Mouse (Mus musculus) midbrain, embryonic 11.5 days (tissue): Measurements from ENCODE around the gene Aoc3. TPM values are rescaled to one million over a fixed set of nuclear protein-coding genes. Genes with fewer than 3 reads are reported as not detected.
"Not testable (repeated sequence)": the region's sequence is repeated elsewhere in the genome, so short reads cannot be mapped to it uniquely, and the experiment has no call there.

Source experiments
- ATAC-seq: fragments of 200-750 bp; cut with Nextera tagmentation; 2 replicates; pipeline ENCODE4 v1.8.0; 2017; ENCODE audit warnings: moderate TSS enrichment, moderate library complexity; ENCODE audit not compliant: low FRiP score
- DNase-seq: peaks from one replicate; pipeline ENCODE4 v3.0.0; 2015; ENCODE audit warnings: low spot score; ENCODE audit errors: missing footprints
- H3K27ac ChIP-seq: fragments of 300-500 bp; sonication (generic); 2 replicates; pipeline ENCODE4 v1.5.1; 2014; ENCODE audit warnings: low read depth, low read length
- H3K27me3 ChIP-seq: fragments of 300-500 bp; sonication (generic); 2 replicates; pipeline ENCODE4 v1.6.1; 2014; ENCODE audit warnings: mild to moderate bottlenecking, low read length, moderate library complexity, mixed read lengths; ENCODE audit not compliant: control insufficient read depth, insufficient read depth
- H3K36me3 ChIP-seq: fragments of 300-500 bp; sonication (generic); 2 replicates; pipeline ENCODE4 v1.6.1; 2014; ENCODE audit warnings: mild to moderate bottlenecking, low read length, moderate library complexity, mixed read lengths; ENCODE audit not compliant: control insufficient read depth, insufficient read depth
- H3K4me1 ChIP-seq: fragments of 300-500 bp; sonication (generic); 2 replicates; pipeline ENCODE4 v1.6.1; 2014; ENCODE audit warnings: low read length; ENCODE audit not compliant: control insufficient read depth, insufficient read depth
- H3K4me2 ChIP-seq: fragments of 300-500 bp; sonication (generic); 2 replicates; pipeline ENCODE4 v1.6.1; 2014; ENCODE audit warnings: mild to moderate bottlenecking, moderate library complexity
- H3K4me3 ChIP-seq: fragments of 300-500 bp; sonication (generic); 2 replicates; pipeline ENCODE4 v1.5.1; 2014; ENCODE audit warnings: low read depth, low read length
- H3K9ac ChIP-seq: fragments of 300-500 bp; sonication (generic); 2 replicates; pipeline ENCODE4 v1.6.1; 2014; ENCODE audit warnings: low read length
- H3K9me3 ChIP-seq: fragments of 300-500 bp; sonication (generic); 2 replicates; pipeline ENCODE4 v1.6.1; 2016; ENCODE audit warnings: low read length; ENCODE audit not compliant: control insufficient read depth
- WGBS: fragments of 180-500 bp; shearing (Covaris S2); extraction: QIAGEN DNeasy Blood & Tissue Kit; methylation state at CpG from one replicate; pipeline ENCODE4 v1.1.7; 2014; 5-methylcytosine and 5-hydroxymethylcytosine counted together
- microRNA-seq: library from miRNA; unstranded; fragments of <30 nt; microRNA quantifications from one replicate; pipeline ENCODE4, GENCODE M21; 2017
- polyA plus RNA-seq: library from polyadenylated mRNA; unstranded; fragments of >200 nt; fragmentation: Nextera tagmentation; extraction: Ambion mirVana; gene quantifications from 2 replicates; pipeline ENCODE4 v1.2.1, GENCODE M21; 2014

Gene Aoc3
- polyA plus RNA-seq, 1 experiment from 2014 or later: not detected

DNA sequence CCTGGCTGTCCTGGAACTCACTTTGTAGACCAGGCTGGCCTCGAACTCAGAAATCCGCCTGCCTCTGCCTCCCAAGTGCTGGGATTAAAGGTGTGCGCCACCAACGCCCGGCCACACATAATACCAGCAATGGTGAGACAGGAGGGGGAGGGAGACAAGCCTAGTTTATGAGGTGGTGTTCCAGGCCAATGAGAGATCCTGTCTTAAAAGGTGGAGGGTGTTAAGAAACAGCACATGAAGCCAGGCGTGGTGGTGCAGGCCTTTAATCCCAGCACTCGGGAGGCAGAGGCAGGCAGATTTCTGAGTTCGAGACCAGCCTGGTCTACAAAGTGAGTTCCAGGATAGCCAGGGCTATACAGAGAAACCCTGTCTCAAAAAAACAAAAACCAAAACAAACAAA lies 47.8 kb downstream of the Aoc3 start:
- H3K9me3 ChIP-seq, H3K4me1 ChIP-seq, H3K4me2 ChIP-seq, H3K9ac ChIP-seq, H3K36me3 ChIP-seq, H3K27ac ChIP-seq, H3K27me3 ChIP-seq, ATAC-seq, H3K4me3 ChIP-seq, DNase-seq: not testable (repeated sequence)
- 95% methylated on average over 6 of the region's 8 CpGs for WGBS

DNA sequence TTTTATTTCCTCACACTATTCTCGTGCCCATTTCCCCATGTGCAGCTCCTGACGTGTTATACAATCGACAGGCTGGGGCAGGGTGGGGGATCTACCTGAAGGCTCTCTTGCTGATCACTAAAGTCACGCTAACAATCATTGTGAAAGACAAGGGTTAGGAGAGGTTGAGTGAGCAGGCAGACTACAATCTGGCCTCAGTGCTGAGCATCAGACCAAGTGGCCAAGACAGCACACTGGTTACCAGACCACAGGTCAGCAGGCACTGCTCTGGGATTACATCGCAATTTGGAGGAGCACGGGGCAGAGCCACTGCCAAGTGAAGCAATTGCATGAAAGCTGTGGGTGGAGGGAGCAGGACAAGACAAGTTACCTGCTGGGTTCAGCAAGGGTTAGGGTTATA lies 48.5 kb downstream of the Aoc3 start:
- no peaks in the 10 kb centered on the region for H3K9me3 ChIP-seq
- no peak overlapping the region for H3K4me2 ChIP-seq
- no peak overlapping the region for H3K27ac ChIP-seq
- no peaks in the 10 kb centered on the region for H3K4me1 ChIP-seq
- H3K27me3 ChIP-seq: no peaks in the 10 kb centered on the region
- WGBS: 85% methylated on average over 6 of the region's 6 CpGs
- ATAC-seq (no peak), DNase-seq (no peak)
- no peaks in the 10 kb centered on the region for H3K36me3 ChIP-seq
- no peak overlapping the region for H3K9ac ChIP-seq
- H3K4me3 ChIP-seq: no peak overlapping the region

DNA sequence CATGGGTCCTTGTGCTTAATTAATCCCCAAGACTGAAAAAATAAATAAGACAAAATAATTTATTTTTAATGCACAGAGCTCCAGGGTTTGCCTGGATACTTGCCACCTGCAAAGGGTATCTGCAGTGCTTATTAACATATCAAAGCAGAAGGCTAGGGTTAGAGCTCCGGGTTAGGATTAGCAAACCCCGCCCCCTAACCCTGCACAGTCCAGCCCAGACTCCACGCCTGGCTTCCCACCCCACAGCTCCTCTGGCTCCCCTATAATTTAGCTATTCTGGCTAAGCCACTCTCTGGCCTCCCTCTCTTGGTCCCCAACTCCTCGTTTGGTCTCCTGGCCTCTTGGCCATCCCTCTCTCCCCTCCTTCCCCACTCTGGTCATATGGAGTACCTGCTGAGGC lies 51.4 kb downstream of the Aoc3 start:
- Histone ChIP-seq H3K9me3 (no peaks in the 10 kb centered on the region), H3K4me3 (no peak overlapping the region), H3K4me2 (no peak overlapping the region), H3K4me1 (no peaks in the 10 kb centered on the region), H3K36me3 (no peaks in the 10 kb centered on the region), H3K27ac (no peak overlapping the region), H3K9ac (no peak overlapping the region), H3K27me3 (no peaks in the 10 kb centered on the region)
- no peak for DNase-seq
- WGBS: 11% methylated on average over 4 of the region's 4 CpGs
- no peak for ATAC-seq

Small RNAs within 50 kb of the gene (microRNA-seq; reads per million reads assigned to microRNA genes)
- gene Gm25593: not detected

Other genes with a start within 250 kb of the Aoc3 start
- 53.2 and 53.3 TPM in 2 replicates for gene Coasy, start 248.0 kb upstream of the Aoc3 start, polyA plus RNA-seq
- gene Mlx, start 243.3 kb upstream of the Aoc3 start, polyA plus RNA-seq: 38.0 and 47.0 TPM in 2 replicates
- 57.0 and 64.8 TPM in 2 replicates for gene Psmc3ip, start 235.2 kb upstream of the Aoc3 start, polyA plus RNA-seq
- gene Retreg3, start 210.7 kb upstream of the Aoc3 start, polyA plus RNA-seq: 11.0 and 11.4 TPM in 2 replicates
- gene Tubg1, start 210.7 kb upstream of the Aoc3 start, polyA plus RNA-seq: 96.3 and 108 TPM in 2 replicates
- gene Tubg2, start 174.7 kb upstream of the Aoc3 start, polyA plus RNA-seq: 3.4 and 5.1 TPM in 2 replicates
- 0.30 and 0.32 TPM in 2 replicates for gene Cntnap1, start 160.1 kb upstream of the Aoc3 start, polyA plus RNA-seq
- gene Plekhh3, start 159.3 kb upstream of the Aoc3 start, polyA plus RNA-seq: 5.8 and 7.2 TPM in 2 replicates
- gene Ccr10, start 155.2 kb upstream of the Aoc3 start, polyA plus RNA-seq: not detected in 2 replicates
- gene Ezh1, start 104.1 kb upstream of the Aoc3 start, polyA plus RNA-seq: 10.4 and 10.6 TPM in 2 replicates
- 65.6 and 73.4 TPM in 2 replicates for gene Ramp2, start 84.6 kb upstream of the Aoc3 start, polyA plus RNA-seq
- gene Vps25, start 76.9 kb upstream of the Aoc3 start, polyA plus RNA-seq: 122 and 130 TPM in 2 replicates
- gene Wnk4, start 70.0 kb upstream of the Aoc3 start, polyA plus RNA-seq: 4.8 and 5.2 TPM in 2 replicates
- 1.4 and 1.7 TPM in 2 replicates for gene Cntd1, start 51.6 kb upstream of the Aoc3 start, polyA plus RNA-seq
- gene Coa3, start 51.5 kb upstream of the Aoc3 start, polyA plus RNA-seq: 213 and 220 TPM in 2 replicates
- gene Becn1, start 28.3 kb upstream of the Aoc3 start, polyA plus RNA-seq: 163 and 179 TPM in 2 replicates
- 146 and 154 TPM in 2 replicates for gene Psme3, start 14.4 kb upstream of the Aoc3 start, polyA plus RNA-seq
- 1.3 and 1.4 TPM in 2 replicates for gene Aoc2, start 5.5 kb upstream of the Aoc3 start, polyA plus RNA-seq
- not detected in 2 replicates for gene G6pc, start 37.0 kb downstream of the Aoc3 start, polyA plus RNA-seq
- gene Aarsd1, start 87.0 kb downstream of the Aoc3 start, polyA plus RNA-seq: 83.0 and 91.1 TPM in 2 replicates
- 7.6 and 9.9 TPM in 2 replicates for gene Gm27029, start 94.2 kb downstream of the Aoc3 start, polyA plus RNA-seq
- gene Rundc1, start 94.5 kb downstream of the Aoc3 start, polyA plus RNA-seq: 12.6 and 15.0 TPM in 2 replicates
- gene Ptges3l, start 94.7 kb downstream of the Aoc3 start, polyA plus RNA-seq: 1.7 and 2.4 TPM in 2 replicates
- 385 and 399 TPM in 2 replicates for gene Rpl27, start 111.7 kb downstream of the Aoc3 start, polyA plus RNA-seq
- 2.7 and 4.1 TPM in 2 replicates for gene Ifi35, start 117.8 kb downstream of the Aoc3 start, polyA plus RNA-seq
- 35.5 and 37.5 TPM in 2 replicates for gene Rnd2, start 134.4 kb downstream of the Aoc3 start, polyA plus RNA-seq
- 43.5 and 47.6 TPM in 2 replicates for gene Vat1, start 135.6 kb downstream of the Aoc3 start, polyA plus RNA-seq
- 24.5 and 24.8 TPM in 2 replicates for gene Brca1, start 221.3 kb downstream of the Aoc3 start, polyA plus RNA-seq
- 91.0 and 93.8 TPM in 2 replicates for gene Nbr1, start 221.5 kb downstream of the Aoc3 start, polyA plus RNA-seq